ENCODE assay signal across 11 mouse cellular contexts in genomic region chr7:128296514-128296913, GRCm38 (mm10). TPM values are rescaled to one million over a fixed set of nuclear protein-coding genes. Genes with fewer than 3 reads are reported as not detected.
DNase-seq lines count a peak whose midpoint lies in the region; ATAC-seq lines count a peak whose summit lies in the region.
"Had no signal": no experiment of that assay in that cellular context is flagged by ENCODE, and none has a peak within 500 bp of the region (broad histone marks: within the 10 kb centered on the region; RNA-seq: fewer than 3 reads in every experiment).

No protein-coding gene starts in this region.

- no peak for DNase-seq in heart, adult 11 months
- no peak for DNase-seq in testis, postnatal 10 days (ENCODE audit: low spot score)
- DNase-seq in adrenal gland, adult 18-20 months (ENCODE audit: low spot score in 2 of 2): no peak
- DNase-seq: kidney, postnatal 4 days had no signal

- no peaks in the 10 kb centered on the region for H3K9me3 ChIP-seq in heart, embryonic 12.5 days (replicated peaks)
- no peaks in the 10 kb centered on the region for H3K9me3 ChIP-seq in midbrain, embryonic 12.5 days
- H3K9me3 ChIP-seq in midbrain, embryonic 15.5 days: no peaks in the 10 kb centered on the region
- H3K9me3 ChIP-seq in limb, embryonic 13.5 days: no peaks in the 10 kb centered on the region
- H3K9me3 ChIP-seq in stomach, embryonic 15.5 days: no peaks in the 10 kb centered on the region

- 65% methylated on average over 3 of the region's 3 CpGs for WGBS in heart, embryonic 12.5 days
- 56% methylated on average over 3 of the region's 3 CpGs for WGBS in midbrain, embryonic 12.5 days
- 67% methylated on average over 3 of the region's 3 CpGs for WGBS in midbrain, embryonic 15.5 days
- WGBS in limb, embryonic 13.5 days: 66% methylated on average over 3 of the region's 3 CpGs
- WGBS in stomach, embryonic 15.5 days: 68% methylated on average over 3 of the region's 3 CpGs

- no peak overlapping the region for H3K27ac ChIP-seq in heart, embryonic 12.5 days (ENCODE audit: poor library complexity, severe bottlenecking)
- H3K27ac ChIP-seq in midbrain, embryonic 12.5 days (replicated peaks): no peak overlapping the region
- no peak overlapping the region for H3K27ac ChIP-seq in midbrain, embryonic 15.5 days
- H3K27ac ChIP-seq in limb, embryonic 13.5 days: no peak overlapping the region
- no peak overlapping the region for H3K27ac ChIP-seq in stomach, embryonic 15.5 days

- peak overlapping the region; percentile 96 for H3K4me2 ChIP-seq in heart, embryonic 12.5 days
- 0 out of 2 replicates have a peak overlapping the region, but pooled peaks have one; percentile 88 for H3K4me2 ChIP-seq in midbrain, embryonic 12.5 days (replicated peaks)
- H3K4me2 ChIP-seq in midbrain, embryonic 15.5 days: no peak overlapping the region
- peak overlapping the region; percentile 85 for H3K4me2 ChIP-seq in limb, embryonic 13.5 days (replicated peaks)
- peak overlapping the region; percentile 77; the same call in 1 of the 2 replicates for H3K4me2 ChIP-seq in stomach, embryonic 15.5 days

- no peak overlapping the region for H3K4me3 ChIP-seq in heart, embryonic 12.5 days
- H3K4me3 ChIP-seq in midbrain, embryonic 12.5 days: no peak overlapping the region
- no peak overlapping the region for H3K4me3 ChIP-seq in midbrain, embryonic 15.5 days
- peak overlapping the region; percentile 89; the same call in 1 of the 2 replicates for H3K4me3 ChIP-seq in limb, embryonic 13.5 days
- H3K4me3 ChIP-seq in stomach, embryonic 15.5 days (replicated peaks): no peak overlapping the region

- ATAC-seq in heart, embryonic 12.5 days (ENCODE audit: insufficient number of reproducible peaks, low FRiP score): no peak
- ATAC-seq in midbrain, embryonic 12.5 days (ENCODE audit: low FRiP score, low read depth): no peak
- no peak for ATAC-seq in midbrain, embryonic 15.5 days (replicated peaks)
- no peak for ATAC-seq in limb, embryonic 13.5 days (ENCODE audit: low FRiP score, low read depth)
- ATAC-seq in stomach, embryonic 15.5 days (ENCODE audit: insufficient read depth, low FRiP score, low read depth): no peak

- peaks cover 14% of the 10 kb centered on the region; the same call in 1 of the 2 replicates for H3K36me3 ChIP-seq in heart, embryonic 12.5 days
- peaks cover 3% of the 10 kb centered on the region; the same call in 1 of the 2 replicates for H3K36me3 ChIP-seq in midbrain, embryonic 12.5 days
- no peaks in the 10 kb centered on the region for H3K36me3 ChIP-seq in midbrain, embryonic 15.5 days (replicated peaks)
- peaks cover 9% of the 10 kb centered on the region for H3K36me3 ChIP-seq in limb, embryonic 13.5 days
- 0 out of 2 replicates have a peak, but pooled peaks cover under 1% of the 10 kb centered on the region for H3K36me3 ChIP-seq in stomach, embryonic 15.5 days

- H3K9ac ChIP-seq in heart, embryonic 12.5 days: no peak overlapping the region
- H3K9ac ChIP-seq in midbrain, embryonic 12.5 days (replicated peaks): no peak overlapping the region
- H3K9ac ChIP-seq in midbrain, embryonic 15.5 days: no peak overlapping the region
- H3K9ac ChIP-seq in limb, embryonic 13.5 days: no peak overlapping the region
- no peak overlapping the region for H3K9ac ChIP-seq in stomach, embryonic 15.5 days

- no peaks in the 10 kb centered on the region; the same call in 1 of the 2 replicates for H3K27me3 ChIP-seq in heart, embryonic 12.5 days (replicated peaks)
- H3K27me3 ChIP-seq in midbrain, embryonic 12.5 days: peaks cover 11% of the 10 kb centered on the region; the same call in 1 of the 2 replicates
- H3K27me3 ChIP-seq in midbrain, embryonic 15.5 days (replicated peaks): no peaks in the 10 kb centered on the region; the same call in 1 of the 2 replicates
- H3K27me3 ChIP-seq in limb, embryonic 13.5 days: no peaks in the 10 kb centered on the region
- no peaks in the 10 kb centered on the region for H3K27me3 ChIP-seq in stomach, embryonic 15.5 days (replicated peaks)

- peaks cover 18% of the 10 kb centered on the region for H3K4me1 ChIP-seq in heart, embryonic 12.5 days (replicated peaks)
- H3K4me1 ChIP-seq in midbrain, embryonic 12.5 days: peaks cover 27% of the 10 kb centered on the region
- H3K4me1 ChIP-seq in midbrain, embryonic 15.5 days: peaks cover 21% of the 10 kb centered on the region
- peaks cover 32% of the 10 kb centered on the region for H3K4me1 ChIP-seq in limb, embryonic 13.5 days
- peaks cover 15% of the 10 kb centered on the region for H3K4me1 ChIP-seq in stomach, embryonic 15.5 days

RNA-seq across cellular contexts. Expression of gene BC017158, which starts 1.5 kb away (rescaled TPM):
- polyA plus RNA-seq in heart, embryonic 12.5 days (2016; fragmentation: Nextera tagmentation; extraction: Ambion mirVana): 20.0 and 22.5 TPM in 2 replicates
- 22.8 and 23.1 TPM in 2 replicates for polyA plus RNA-seq in midbrain, embryonic 12.5 days (2016; fragmentation: Nextera tagmentation; extraction: Ambion mirVana)
- polyA plus RNA-seq in midbrain, embryonic 15.5 days (2015; fragmentation: Nextera tagmentation; extraction: Ambion mirVana): 21.6 and 24.6 TPM in 2 replicates
- polyA plus RNA-seq in limb, embryonic 13.5 days (2015; fragmentation: Nextera tagmentation; extraction: Ambion mirVana): 21.6 and 26.4 TPM in 2 replicates
- polyA plus RNA-seq in stomach, embryonic 15.5 days (2015; fragmentation: Nextera tagmentation; extraction: Ambion mirVana): 34.7 and 40.3 TPM in 2 replicates
- total RNA-seq in adrenal gland, adult 18-20 months (2021): 10 to 100 TPM; 26.6 to 31.4 TPM

RNA-seq across cellular contexts. Expression of gene Slc5a2, which starts 31.1 kb away (rescaled TPM):
- 0.11 and 0.23 TPM in 2 replicates for polyA plus RNA-seq in heart, embryonic 12.5 days (2016; fragmentation: Nextera tagmentation; extraction: Ambion mirVana)
- polyA plus RNA-seq in midbrain, embryonic 12.5 days (2016; fragmentation: Nextera tagmentation; extraction: Ambion mirVana): not detected in 2 replicates
- 0.12 TPM in 1 of 2 replicates, not detected in the other for polyA plus RNA-seq in midbrain, embryonic 15.5 days (2015; fragmentation: Nextera tagmentation; extraction: Ambion mirVana)
- polyA plus RNA-seq in limb, embryonic 13.5 days (2015; fragmentation: Nextera tagmentation; extraction: Ambion mirVana): 0.29 and 0.36 TPM in 2 replicates
- 0.57 and 1.1 TPM in 2 replicates for polyA plus RNA-seq in stomach, embryonic 15.5 days (2015; fragmentation: Nextera tagmentation; extraction: Ambion mirVana)
- 1 to 10 TPM in 1 of 2 experiments, not detected in 1; 1.3 TPM for total RNA-seq in adrenal gland, adult 18-20 months (2021)
- total RNA-seq: left cerebral cortex, postnatal 25 days had no signal
- polyA plus RNA-seq: cortical plate, adult 2 months had no signal

RNA-seq across cellular contexts. Expression of gene Tgfb1i1, which starts 49.9 kb away (rescaled TPM):
- polyA plus RNA-seq in heart, embryonic 12.5 days (2016; fragmentation: Nextera tagmentation; extraction: Ambion mirVana): 198 and 202 TPM in 2 replicates
- 39.6 and 50.5 TPM in 2 replicates for polyA plus RNA-seq in midbrain, embryonic 12.5 days (2016; fragmentation: Nextera tagmentation; extraction: Ambion mirVana)
- polyA plus RNA-seq in midbrain, embryonic 15.5 days (2015; fragmentation: Nextera tagmentation; extraction: Ambion mirVana): 23.3 and 24.2 TPM in 2 replicates
- polyA plus RNA-seq in limb, embryonic 13.5 days (2015; fragmentation: Nextera tagmentation; extraction: Ambion mirVana): 48.8 and 49.1 TPM in 2 replicates
- polyA plus RNA-seq in stomach, embryonic 15.5 days (2015; fragmentation: Nextera tagmentation; extraction: Ambion mirVana): 184 and 204 TPM in 2 replicates
- total RNA-seq in adrenal gland, adult 18-20 months (2021): 10 to 100 TPM; 19.0 to 30.6 TPM

RNA-seq across cellular contexts. Expression of gene 9130023H24Rik, which starts 58.7 kb away (rescaled TPM):
- polyA plus RNA-seq in heart, embryonic 12.5 days (2016; fragmentation: Nextera tagmentation; extraction: Ambion mirVana): 7.1 and 7.5 TPM in 2 replicates
- polyA plus RNA-seq in midbrain, embryonic 12.5 days (2016; fragmentation: Nextera tagmentation; extraction: Ambion mirVana): 13.2 TPM in 2 replicates
- 8.1 and 8.5 TPM in 2 replicates for polyA plus RNA-seq in midbrain, embryonic 15.5 days (2015; fragmentation: Nextera tagmentation; extraction: Ambion mirVana)
- polyA plus RNA-seq in limb, embryonic 13.5 days (2015; fragmentation: Nextera tagmentation; extraction: Ambion mirVana): 9.2 and 9.6 TPM in 2 replicates
- 6.1 and 7.1 TPM in 2 replicates for polyA plus RNA-seq in stomach, embryonic 15.5 days (2015; fragmentation: Nextera tagmentation; extraction: Ambion mirVana)
- total RNA-seq in adrenal gland, adult 18-20 months (2021): 1 to 10 TPM; 5.2 to 6.0 TPM

RNA-seq across cellular contexts. Expression of gene Armc5, which starts 59.4 kb away (rescaled TPM):
- polyA plus RNA-seq in heart, embryonic 12.5 days (2016; fragmentation: Nextera tagmentation; extraction: Ambion mirVana): 15.3 and 15.7 TPM in 2 replicates
- polyA plus RNA-seq in midbrain, embryonic 12.5 days (2016; fragmentation: Nextera tagmentation; extraction: Ambion mirVana): 16.3 and 16.7 TPM in 2 replicates
- polyA plus RNA-seq in midbrain, embryonic 15.5 days (2015; fragmentation: Nextera tagmentation; extraction: Ambion mirVana): 14.2 and 16.2 TPM in 2 replicates
- polyA plus RNA-seq in limb, embryonic 13.5 days (2015; fragmentation: Nextera tagmentation; extraction: Ambion mirVana): 16.6 and 18.5 TPM in 2 replicates
- 18.2 and 19.9 TPM in 2 replicates for polyA plus RNA-seq in stomach, embryonic 15.5 days (2015; fragmentation: Nextera tagmentation; extraction: Ambion mirVana)
- 10 to 100 TPM; 17.7 to 23.2 TPM for total RNA-seq in adrenal gland, adult 18-20 months (2021)
